Mouse (Mus musculus): ENCODE results near the gene Prickle3. TPM values are rescaled to one million over a fixed set of nuclear protein-coding genes. Genes with fewer than 3 reads are reported as not detected.

Prickle3 gene
- polyA plus RNA-seq, 1 experiment from 2014 or later = 1.7 TPM

- H3K4me2 ChIP-seq = peak overlapping the region; percentile 55
- H3K4me3 ChIP-seq (replicated peaks) = peak overlapping the region; percentile 38
- peak; percentile 93 for ATAC-seq (ENCODE audit: low FRiP score)
- peaks cover 3% of the 10 kb centered on the region for H3K4me1 ChIP-seq
- H3K9me3 ChIP-seq (replicated peaks) = no peaks in the 10 kb centered on the region
- H3K27me3 ChIP-seq (replicated peaks) = no peaks in the 10 kb centered on the region
- H3K27ac ChIP-seq (replicated peaks) = peak overlapping the region; percentile 65
- H3K9ac ChIP-seq (replicated peaks) = peak overlapping the region; percentile 40
- H3K36me3 ChIP-seq = peaks cover 10% of the 10 kb centered on the region; the same call in 1 of the 2 replicates
- 21% methylated on average over 25 of the region's 25 CpGs for WGBS
Measured at GRCm38 (mm10) chrX:7648671-7649304, 8.3 kb upstream of the Prickle3 start.

GRCm38 (mm10) chrX:7658031-7658784 lies 1.1 kb downstream of the Prickle3 start:
- H3K9ac ChIP-seq (replicated peaks) = no peak overlapping the region
- 31% methylated on average over 11 of the region's 15 CpGs for WGBS

GRCm38 (mm10) chrX:7658785-7659589 lies 1.9 kb downstream of the Prickle3 start:
- Histone ChIP-seq H3K9me3 (replicated peaks) (no peaks in the 10 kb centered on the region), H3K27ac (replicated peaks) (no peak overlapping the region), H3K27me3 (replicated peaks) (no peaks in the 10 kb centered on the region), H3K4me3 (replicated peaks) (no peak overlapping the region), H3K4me1 (0 out of 2 replicates have a peak, but pooled peaks cover 4% of the 10 kb centered on the region), H3K9ac (replicated peaks) (no peak overlapping the region), H3K4me2 (no peak overlapping the region), H3K36me3 (no peaks in the 10 kb centered on the region)
- 50% methylated on average over 11 of the region's 11 CpGs for WGBS
- ATAC-seq (ENCODE audit: low FRiP score) = no peak

More at GRCm38 (mm10) chrX:7658031-7658784, 1.1 kb downstream of the Prickle3 start:
- no peaks in the 10 kb centered on the region for H3K27me3 ChIP-seq (replicated peaks)
- no peak overlapping the region for H3K27ac ChIP-seq (replicated peaks)
- ATAC-seq (ENCODE audit: low FRiP score) = no peak
- peak overlapping the region; percentile 48 for H3K4me2 ChIP-seq
- no peaks in the 10 kb centered on the region for H3K9me3 ChIP-seq (replicated peaks)
- H3K4me3 ChIP-seq (replicated peaks) = no peak overlapping the region
- H3K36me3 ChIP-seq = no peaks in the 10 kb centered on the region
- H3K4me1 ChIP-seq = 0 out of 2 replicates have a peak, but pooled peaks cover 4% of the 10 kb centered on the region

GRCm38 (mm10) chrX:7661086-7661485 lies 4.0 kb downstream of the Prickle3 start:
- Histone ChIP-seq H3K36me3 (no peaks in the 10 kb centered on the region), H3K4me2 (no peak overlapping the region), H3K27me3 (replicated peaks) (no peaks in the 10 kb centered on the region), H3K27ac (replicated peaks) (no peak overlapping the region), H3K9ac (replicated peaks) (no peak overlapping the region), H3K4me3 (replicated peaks) (no peak overlapping the region), H3K9me3 (replicated peaks) (no peaks in the 10 kb centered on the region), H3K4me1 (0 out of 2 replicates have a peak, but pooled peaks cover 4% of the 10 kb centered on the region)
- WGBS = 81% methylated on average over 4 of the region's 4 CpGs
- no peak for ATAC-seq (ENCODE audit: low FRiP score)

GRCm38 (mm10) chrX:7662936-7663335 lies 5.9 kb downstream of the Prickle3 start:
- no peak overlapping the region for H3K9ac ChIP-seq (replicated peaks)
- ATAC-seq (ENCODE audit: low FRiP score) = no peak
- H3K27me3 ChIP-seq (replicated peaks) = no peaks in the 10 kb centered on the region
- H3K4me1 ChIP-seq = no peaks in the 10 kb centered on the region
- H3K4me2 ChIP-seq = no peak overlapping the region
- H3K4me3 ChIP-seq (replicated peaks) = no peak overlapping the region
- no peaks in the 10 kb centered on the region for H3K9me3 ChIP-seq (replicated peaks)
- no peaks in the 10 kb centered on the region for H3K36me3 ChIP-seq
- 57% methylated on average over 3 of the region's 3 CpGs for WGBS
- no peak overlapping the region for H3K27ac ChIP-seq (replicated peaks)

GRCm38 (mm10) chrX:7664791-7665190 lies 7.7 kb downstream of the Prickle3 start:
- no peaks in the 10 kb centered on the region for H3K4me1 ChIP-seq
- H3K27ac ChIP-seq (replicated peaks) = no peak overlapping the region
- no peaks in the 10 kb centered on the region for H3K27me3 ChIP-seq (replicated peaks)
- WGBS = 91% methylated on average over 11 of the region's 11 CpGs
- no peak overlapping the region for H3K4me3 ChIP-seq (replicated peaks)
- H3K9ac ChIP-seq (replicated peaks) = no peak overlapping the region
- no peak for ATAC-seq (ENCODE audit: low FRiP score)
- no peaks in the 10 kb centered on the region for H3K36me3 ChIP-seq
- no peaks in the 10 kb centered on the region for H3K9me3 ChIP-seq (replicated peaks)
- no peak overlapping the region for H3K4me2 ChIP-seq

- Histone ChIP-seq H3K4me1 (no peaks in the 10 kb centered on the region), H3K4me2 (no peak overlapping the region), H3K9ac (replicated peaks) (no peak overlapping the region), H3K9me3 (replicated peaks) (no peaks in the 10 kb centered on the region), H3K36me3 (no peaks in the 10 kb centered on the region), H3K27ac (replicated peaks) (no peak overlapping the region), H3K27me3 (replicated peaks) (no peaks in the 10 kb centered on the region), H3K4me3 (replicated peaks) (no peak overlapping the region)
- no peak for ATAC-seq (ENCODE audit: low FRiP score)
- WGBS = 82% methylated on average over 21 of the region's 21 CpGs
Measured at GRCm38 (mm10) chrX:7665739-7666502, 8.9 kb downstream of the Prickle3 start.

GRCm38 (mm10) chrX:7670390-7670881 lies 13.4 kb downstream of the Prickle3 start:
- WGBS = 24% methylated on average over 19 of the region's 19 CpGs
- Histone ChIP-seq H3K9ac (replicated peaks) (no peak overlapping the region), H3K9me3 (replicated peaks) (no peaks in the 10 kb centered on the region), H3K27ac (replicated peaks) (no peak overlapping the region), H3K4me1 (peaks cover 3% of the 10 kb centered on the region), H3K27me3 (replicated peaks) (no peaks in the 10 kb centered on the region), H3K4me3 (replicated peaks) (peak overlapping the region; percentile 35), H3K36me3 (no peaks in the 10 kb centered on the region), H3K4me2 (peak overlapping the region; percentile 55)
- ATAC-seq (ENCODE audit: low FRiP score) = 0 out of 2 replicates have a peak, but pooled peaks have one; percentile 36

GRCm38 (mm10) chrX:7670921-7671623 lies 14.0 kb downstream of the Prickle3 start, which contains the start of gene Plp2:
Plp2 (minus strand) TSS chrX:7671390.
- no peaks in the 10 kb centered on the region for H3K36me3 ChIP-seq
- peak within 1 kb of the TSS; percentile 35 for H3K4me3 ChIP-seq (replicated peaks)
- 27% methylated on average over 31 of the region's 36 CpGs for WGBS
- H3K9me3 ChIP-seq (replicated peaks) = no peaks in the 10 kb centered on the region
- peak within 1 kb of the TSS; percentile 55 for H3K4me2 ChIP-seq
- H3K27ac ChIP-seq (replicated peaks) = no peak within 1 kb of the TSS
- ATAC-seq (ENCODE audit: low FRiP score) = 0 out of 2 replicates have a peak, but pooled peaks have one; percentile 40
- no peaks in the 10 kb centered on the region for H3K27me3 ChIP-seq (replicated peaks)
- H3K4me1 ChIP-seq = peaks cover 3% of the 10 kb centered on the region
- 0 out of 2 replicates have a peak within 1 kb of the TSS, but pooled peaks have one; percentile 17 for H3K9ac ChIP-seq (replicated peaks)

- no peak for ATAC-seq (ENCODE audit: low FRiP score)
- Histone ChIP-seq H3K27me3 (replicated peaks) (no peaks in the 10 kb centered on the region), H3K9ac (replicated peaks) (no peak overlapping the region), H3K9me3 (replicated peaks) (no peaks in the 10 kb centered on the region), H3K36me3 (no peaks in the 10 kb centered on the region), H3K4me1 (peaks cover 3% of the 10 kb centered on the region), H3K4me3 (replicated peaks) (no peak overlapping the region), H3K4me2 (no peak overlapping the region), H3K27ac (replicated peaks) (no peak overlapping the region)
- WGBS = 47% methylated on average over 6 of the region's 6 CpGs
Measured at GRCm38 (mm10) chrX:7672739-7673138, 15.7 kb downstream of the Prickle3 start.

Measured in neural tube, embryonic 15.5 days (tissue).